Mouse (Mus musculus) cerebellum, postnatal 10 days (tissue): ENCODE measurements around the gene Cyb5r1.

Experiments used
- DNase-seq, 2 experiments: peaks; one replicate each; pipeline ENCODE4 v3.0.0; 2021; ENCODE audit warnings: mixed read lengths in 2 of 2

Cyb5r1 gene

DNA sequence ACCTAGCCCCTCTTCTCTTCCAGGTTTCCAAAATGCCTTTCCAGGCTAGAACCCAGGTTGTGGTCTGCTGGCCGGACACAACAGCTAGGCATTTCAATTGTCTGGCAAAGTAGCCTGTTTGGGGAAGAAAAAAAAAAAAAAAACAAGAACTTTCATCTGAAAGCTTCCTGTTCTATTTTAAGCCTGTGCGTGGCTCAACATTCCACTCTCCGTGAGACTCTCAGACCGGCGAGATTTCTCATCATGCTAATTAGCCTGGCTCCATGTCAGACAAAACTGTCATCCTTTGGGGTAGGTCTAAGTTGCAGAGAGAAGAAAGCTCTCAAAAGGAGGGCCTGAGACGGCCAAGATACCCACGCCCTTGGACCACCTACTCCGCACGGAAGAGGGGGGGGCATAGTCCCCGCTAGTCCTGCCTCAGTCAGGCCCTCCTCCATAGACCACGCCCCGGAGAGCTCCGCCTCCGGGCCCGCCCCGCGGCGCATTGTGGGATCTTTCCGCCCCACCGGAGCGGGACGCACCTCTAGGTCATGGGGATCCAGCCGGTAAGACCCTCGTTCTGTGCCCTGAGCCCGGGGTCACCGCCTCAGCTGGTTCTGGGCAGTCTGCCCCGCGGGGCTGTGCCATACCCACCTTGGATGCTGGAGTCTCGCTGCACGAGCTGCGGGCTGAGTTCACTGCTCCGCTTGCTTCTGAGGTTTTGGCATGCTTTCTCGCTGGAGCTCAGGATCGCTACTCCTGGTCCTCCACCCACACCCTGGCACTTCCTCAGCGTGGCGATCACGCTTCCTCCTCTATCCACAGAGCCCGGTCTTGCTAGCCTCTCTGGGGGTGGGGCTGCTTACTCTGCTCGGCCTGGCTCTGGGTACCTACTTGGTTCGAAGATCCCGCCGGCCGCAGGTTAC is at the start of gene Cyb5r1:
Cyb5r1 (plus strand) TSS at position 51 of the 905 bp plus-strand sequence.
- peak; percentile 77 to 84 for DNase-seq

DNA sequence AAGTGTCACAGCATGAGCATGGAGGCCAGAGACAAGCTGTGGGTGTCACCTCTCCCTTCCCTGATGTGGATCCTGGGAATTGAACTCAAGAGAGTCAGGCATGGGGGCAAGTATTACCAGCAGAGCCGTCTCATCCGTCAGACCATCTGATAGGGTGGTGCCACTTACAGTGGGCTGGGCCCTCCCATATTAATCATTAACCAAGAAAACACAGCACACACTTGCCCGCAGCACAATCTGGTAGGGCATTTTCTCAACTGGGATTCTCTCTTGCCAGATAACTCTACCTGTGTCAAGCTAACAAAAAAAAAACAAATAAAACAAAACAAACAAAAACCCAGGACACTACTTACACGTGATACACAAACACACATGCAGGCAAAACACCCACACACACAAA is 47.9 kb upstream of the Cyb5r1 start:
- no peak for DNase-seq

DNA sequence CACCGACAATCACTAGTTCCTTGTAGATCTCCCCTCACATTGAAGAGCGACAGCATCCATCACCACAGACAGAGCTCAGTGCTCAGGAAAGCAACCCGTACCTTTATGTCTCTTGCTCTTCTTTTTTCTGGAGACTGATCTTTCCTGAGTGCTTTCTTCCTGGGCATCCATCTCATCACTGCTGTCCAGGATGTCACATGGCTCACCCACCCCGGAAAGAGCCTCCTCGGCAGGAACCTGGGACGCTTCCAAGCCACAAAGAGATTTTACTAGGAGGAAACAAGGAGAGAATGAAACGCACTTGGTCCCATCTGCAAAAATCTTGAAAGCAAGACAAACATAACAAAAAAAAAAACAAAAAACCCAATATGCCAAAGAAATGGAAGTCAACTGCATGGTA is 44.7 kb upstream of the Cyb5r1 start:
- DNase-seq = no peak

DNA sequence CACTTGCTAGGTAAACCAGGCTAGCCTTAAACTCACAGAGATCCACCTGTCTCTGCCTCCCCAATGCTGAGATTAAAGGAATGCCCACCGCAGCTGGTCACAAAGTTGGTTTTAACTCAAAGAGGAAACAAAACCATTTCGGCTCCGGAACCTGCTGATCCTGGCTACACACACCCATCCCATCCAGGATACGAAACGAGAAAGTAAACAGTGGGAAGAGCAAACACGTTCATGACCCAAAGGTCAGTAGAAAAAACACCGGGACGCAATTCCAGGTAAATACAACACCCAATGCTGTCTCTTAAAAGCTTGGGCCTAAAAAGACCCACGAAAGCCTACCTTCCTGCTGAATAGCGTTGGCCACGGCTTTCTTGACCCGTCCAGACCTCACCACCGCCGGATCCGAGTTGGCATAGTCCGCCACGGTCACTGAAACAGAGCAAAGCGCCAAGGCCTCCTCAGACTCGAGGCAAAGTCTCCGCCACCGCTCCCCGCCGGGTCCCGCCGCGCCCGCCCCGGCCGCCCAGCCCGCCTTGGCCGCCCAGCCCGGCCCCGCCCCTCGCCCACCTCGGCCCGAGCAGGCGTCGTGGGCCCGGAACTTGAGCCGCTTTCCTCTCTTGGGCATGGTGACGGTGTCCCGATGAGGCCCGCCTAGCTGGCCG is 44.0 kb upstream of the Cyb5r1 start:
- no peak for DNase-seq

DNA sequence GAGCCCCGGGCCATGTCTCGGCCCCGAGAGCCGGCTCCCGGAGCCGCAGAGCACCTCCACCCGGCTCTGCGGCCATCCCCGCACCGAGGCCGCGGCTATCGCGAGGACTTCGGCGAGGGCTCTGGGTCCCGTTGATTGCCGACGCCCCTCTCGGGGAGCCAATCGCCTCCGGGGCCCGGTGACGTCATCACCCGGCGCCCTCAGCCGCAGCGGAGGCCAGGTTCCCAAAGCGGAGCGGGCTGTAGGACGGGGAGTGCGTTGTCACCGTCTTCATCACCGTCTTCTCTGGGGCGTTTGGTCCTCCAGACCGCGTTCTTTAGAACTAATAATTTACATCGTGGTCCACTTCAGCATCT is 43.5 kb upstream of the Cyb5r1 start, which contains the start of gene Tmem183a:
Tmem183a (minus strand) TSS at position 123 of the 356 bp plus-strand sequence.
- peak; percentile 99 for DNase-seq

DNA sequence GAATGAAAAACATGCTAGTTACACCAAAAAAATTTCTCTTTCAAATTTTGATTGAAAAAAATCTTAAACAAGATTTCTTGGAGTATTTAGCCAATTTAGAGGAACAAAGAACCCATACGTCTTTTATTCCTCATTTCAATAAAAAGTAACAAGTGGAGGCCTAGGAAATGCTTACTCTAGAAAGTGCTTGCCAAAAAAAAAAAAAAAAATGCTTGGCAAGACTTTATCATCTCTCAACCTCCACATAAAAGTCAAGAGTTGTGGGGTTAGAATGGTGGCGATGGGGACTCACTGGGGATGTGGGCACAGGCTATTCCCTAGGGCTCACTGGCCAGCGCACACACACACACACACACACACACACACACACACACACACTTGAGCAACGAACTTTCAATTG is 42.2 kb upstream of the Cyb5r1 start:
- no peak for DNase-seq

DNA sequence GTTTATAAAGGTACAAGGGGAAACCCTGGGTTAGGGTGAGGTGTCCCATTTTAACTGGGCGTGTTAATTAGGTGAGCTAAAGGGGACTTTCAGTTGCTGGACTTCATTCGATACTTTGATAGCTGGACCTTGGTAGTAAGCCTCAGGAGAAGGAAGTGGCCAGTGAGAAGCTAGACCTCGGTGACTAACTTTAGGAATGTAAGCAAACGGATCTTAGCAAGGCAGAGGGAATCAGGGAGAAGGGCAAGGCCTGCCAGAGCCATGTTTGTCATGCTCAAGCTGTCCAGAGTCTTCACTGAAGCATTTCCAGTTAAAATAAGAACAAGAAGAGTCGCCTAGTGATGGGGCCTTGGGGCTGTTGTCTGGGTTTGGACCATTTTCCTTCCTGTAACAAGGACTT is 39.9 kb upstream of the Cyb5r1 start:
- DNase-seq = no peak

DNA sequence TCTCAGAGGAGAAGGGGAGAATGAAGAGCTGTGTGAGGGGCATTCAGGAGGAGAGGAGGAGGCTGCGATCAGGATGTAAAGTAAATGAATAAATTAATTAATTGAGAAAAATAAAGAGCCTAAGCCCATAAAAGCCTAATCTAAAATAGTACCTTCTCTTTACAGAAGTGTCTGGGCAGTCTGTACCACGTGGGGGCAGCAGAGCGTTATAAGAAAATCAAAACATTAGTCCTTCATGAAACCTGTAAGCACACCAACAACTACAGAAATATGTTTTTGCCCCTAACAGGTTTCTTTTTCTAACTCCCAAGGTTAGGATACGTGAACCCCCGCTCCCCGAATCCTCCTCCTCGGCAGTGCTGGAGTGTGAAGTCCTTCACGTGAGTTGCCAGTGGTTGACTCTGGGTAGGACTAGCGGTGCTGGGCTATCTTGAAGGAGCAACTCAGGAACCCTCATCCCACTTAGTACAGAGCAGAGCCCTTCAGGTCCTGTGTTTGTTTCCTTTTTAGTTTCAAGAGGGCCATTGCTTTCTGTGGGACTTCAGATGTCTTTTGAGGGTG is 36.5 kb upstream of the Cyb5r1 start:
- peak; percentile 76 for DNase-seq

DNA sequence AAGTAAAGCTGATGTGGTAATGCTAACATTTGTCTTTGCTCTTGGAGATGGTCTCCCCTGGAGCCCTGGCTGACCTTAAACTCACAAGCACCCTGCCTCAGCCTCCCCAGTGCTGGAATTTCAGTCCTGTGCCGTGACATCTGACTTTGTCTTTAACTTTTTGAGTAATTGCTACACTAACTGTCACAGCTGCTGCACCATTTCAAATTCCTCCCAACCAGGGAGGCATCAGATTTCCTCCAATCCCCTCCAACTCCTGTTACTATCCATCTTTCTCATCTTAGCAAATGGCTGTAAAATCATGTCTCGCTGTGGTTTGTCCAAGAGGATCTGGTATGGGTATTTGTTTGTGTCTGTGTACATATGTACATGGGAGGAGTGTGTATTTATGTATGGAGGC is 31.2 kb upstream of the Cyb5r1 start:
- DNase-seq = no peak

DNA sequence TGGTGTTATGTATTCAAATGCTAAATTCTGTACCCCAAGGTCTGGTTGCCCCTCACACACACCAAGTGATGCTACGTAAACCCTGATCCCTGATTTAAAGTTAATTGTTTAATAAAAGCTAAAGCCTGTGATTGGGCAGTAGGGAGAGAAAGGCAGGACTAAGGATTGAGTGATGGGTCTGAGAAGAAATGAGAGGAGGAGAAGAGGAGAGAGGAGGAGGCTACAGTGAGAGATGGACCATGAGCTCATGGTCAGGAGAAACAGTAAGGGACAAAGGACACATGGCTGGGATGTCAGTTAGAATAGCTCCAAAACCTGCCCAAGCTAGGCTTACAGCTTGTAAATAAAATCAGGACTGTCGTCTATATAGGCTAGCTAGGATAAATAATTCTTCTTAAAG is 24.3 kb upstream of the Cyb5r1 start:
- no peak for DNase-seq

DNA sequence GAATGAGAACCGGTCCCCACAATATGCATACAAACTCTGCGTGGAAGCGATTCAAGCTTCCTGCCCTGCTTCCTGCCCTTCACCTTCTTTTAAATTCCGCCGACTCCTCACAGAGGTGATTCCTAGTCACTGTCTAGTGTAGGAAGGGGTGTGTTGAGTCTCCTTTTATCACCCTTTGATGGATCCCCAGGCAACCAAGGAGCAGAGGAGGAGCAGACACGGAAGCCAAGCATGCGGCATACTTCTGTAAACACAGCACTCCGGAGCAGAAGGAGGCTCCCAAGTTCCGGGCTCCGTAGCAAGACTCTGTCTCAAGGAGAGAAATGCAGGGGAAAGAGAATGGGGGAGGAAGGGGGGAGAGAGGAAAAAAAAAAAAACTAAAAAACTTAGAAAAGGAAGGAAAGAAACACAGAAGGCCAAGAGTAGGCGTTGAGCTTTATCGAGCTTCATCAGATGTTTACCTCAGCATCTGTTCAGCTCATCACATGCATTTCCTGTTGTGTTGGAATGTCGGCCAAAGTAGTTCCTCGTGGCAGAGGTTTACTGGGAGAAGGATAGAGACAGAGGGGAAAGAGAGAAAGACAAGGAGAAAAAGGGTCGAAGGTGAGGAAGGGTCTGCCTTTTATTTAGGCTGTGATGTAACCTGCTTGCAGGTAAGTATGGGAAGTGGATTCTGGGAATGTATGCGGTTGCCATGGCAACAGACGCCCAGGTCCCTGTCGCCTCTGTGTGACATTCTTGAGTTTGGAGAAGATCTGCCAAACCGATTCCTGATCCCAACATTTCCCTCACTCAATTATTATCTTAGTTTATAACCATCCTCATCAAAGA is 23.3 kb upstream of the Cyb5r1 start:
- peak; percentile 23 to 24 for DNase-seq

DNA sequence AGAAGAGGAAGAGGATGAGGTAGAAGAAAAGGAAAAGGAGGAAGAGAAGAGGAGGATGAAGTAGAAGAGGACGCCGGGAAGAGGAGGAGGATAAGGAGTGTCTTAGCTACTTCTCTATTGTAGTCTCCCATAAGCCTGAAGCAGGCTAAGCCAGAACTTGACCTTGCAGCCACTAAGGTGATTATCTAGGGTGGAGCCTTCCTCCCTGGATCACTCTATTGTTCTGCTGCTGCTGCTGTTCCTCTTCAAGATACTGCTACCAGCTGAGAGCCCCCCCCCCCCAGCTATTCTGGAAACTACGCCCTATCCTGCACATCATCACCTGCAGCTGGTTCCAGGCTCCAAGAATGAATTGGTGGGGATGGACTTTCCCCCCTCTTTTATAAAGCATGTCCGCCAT is 20.8 kb upstream of the Cyb5r1 start:
- no peak for DNase-seq

DNA sequence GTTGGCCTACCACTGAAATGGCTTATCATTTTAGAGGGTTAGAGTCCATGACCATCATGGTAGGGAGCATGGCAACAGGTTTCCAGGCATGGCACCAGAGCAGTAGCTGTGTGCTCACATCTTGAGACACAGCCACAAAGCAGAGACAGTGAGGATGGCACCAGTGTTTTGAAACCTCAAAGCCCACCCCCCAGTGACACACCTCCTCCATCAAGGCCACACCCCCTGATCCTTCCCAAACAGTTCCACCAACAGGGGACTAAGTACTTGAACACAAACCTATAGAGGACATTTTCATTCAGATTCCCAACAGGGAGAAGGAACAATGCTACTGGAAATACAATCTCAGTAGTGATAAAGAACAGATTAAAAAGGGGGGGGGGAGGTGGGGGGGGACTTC is 20.2 kb upstream of the Cyb5r1 start:
- DNase-seq = no peak

DNA sequence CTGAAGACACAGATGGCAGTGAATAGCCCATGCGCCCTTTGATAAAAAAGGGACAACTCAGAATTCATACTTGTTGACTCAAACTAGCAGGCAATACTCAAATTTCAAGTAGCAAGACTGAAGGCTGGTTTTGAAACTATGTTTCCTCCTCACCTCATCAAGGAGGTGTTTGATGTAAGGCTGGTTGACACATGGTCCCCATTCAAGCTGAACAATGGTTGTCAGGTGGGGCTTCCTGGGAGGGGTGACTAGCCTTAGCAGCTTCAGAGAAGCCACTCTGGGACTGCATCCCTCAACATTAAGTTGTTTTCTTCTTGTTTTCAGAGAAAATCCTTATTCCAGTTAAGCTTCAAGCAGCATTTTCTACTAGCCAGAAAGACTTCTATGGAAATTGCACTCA is 19.7 kb upstream of the Cyb5r1 start, which contains the start of gene 4933406M09Rik:
4933406M09Rik (plus strand) TSS at position 275 of the 400 bp plus-strand sequence.
- no peak for DNase-seq

DNA sequence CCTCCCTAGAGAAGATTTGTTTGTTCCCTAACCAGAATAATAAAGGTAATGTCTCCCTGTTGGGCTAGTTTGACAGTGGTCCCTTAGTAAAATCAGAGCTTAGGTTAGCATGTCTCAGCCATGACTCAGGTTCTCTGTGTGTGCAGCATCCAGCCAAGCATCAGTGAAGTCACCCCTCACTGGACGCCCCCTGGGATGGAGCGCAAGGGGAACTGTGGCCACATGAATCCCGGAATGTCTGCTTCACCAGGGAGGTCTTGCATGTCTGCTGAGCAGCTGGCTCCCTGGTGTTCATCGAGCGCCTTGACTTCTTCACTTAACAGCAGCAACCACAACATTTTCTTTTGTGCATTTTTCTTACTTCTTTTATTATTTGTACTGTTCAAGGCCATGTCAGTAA is 11.5 kb upstream of the Cyb5r1 start:
- no peak for DNase-seq

DNA sequence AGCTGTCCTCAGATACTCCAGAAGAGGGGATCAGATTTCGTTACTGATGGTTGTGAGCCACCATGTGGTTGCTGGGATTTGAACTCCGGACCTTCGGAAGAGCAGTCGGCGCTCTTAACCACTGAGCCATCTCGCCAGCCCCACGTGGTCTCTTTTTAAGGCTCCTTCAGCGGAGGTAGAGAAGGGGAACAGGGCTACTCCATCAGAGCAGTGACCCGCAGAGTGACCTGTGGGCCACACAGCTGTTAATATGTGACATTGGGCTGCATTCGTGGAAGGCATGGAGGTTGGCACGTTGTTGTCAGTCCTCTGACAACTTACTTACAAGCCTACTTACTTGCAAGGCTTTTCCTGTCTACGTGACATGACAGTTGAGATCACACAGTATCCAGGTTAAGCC is 7.1 kb upstream of the Cyb5r1 start:
- no peak for DNase-seq

DNA sequence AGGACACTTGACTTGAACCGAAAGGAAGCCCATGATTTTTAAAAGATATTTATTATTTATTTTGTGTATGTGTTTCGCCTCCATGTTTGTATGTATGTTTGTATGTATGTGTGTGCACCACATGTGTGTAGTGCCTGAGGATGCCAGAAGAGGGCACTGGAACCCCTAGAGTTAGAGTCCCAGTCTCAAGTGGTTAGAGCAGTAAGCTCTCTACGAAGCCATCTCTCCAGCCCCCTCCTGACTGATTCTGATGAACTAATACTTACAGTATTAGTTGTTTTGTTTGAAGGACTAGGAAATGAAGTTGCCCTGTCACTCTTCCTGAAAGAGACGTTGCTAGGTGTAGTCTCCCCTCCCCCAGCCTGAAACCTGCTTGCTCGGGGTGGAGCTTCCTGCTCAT is 5.6 kb upstream of the Cyb5r1 start:
- DNase-seq = no peak

DNA sequence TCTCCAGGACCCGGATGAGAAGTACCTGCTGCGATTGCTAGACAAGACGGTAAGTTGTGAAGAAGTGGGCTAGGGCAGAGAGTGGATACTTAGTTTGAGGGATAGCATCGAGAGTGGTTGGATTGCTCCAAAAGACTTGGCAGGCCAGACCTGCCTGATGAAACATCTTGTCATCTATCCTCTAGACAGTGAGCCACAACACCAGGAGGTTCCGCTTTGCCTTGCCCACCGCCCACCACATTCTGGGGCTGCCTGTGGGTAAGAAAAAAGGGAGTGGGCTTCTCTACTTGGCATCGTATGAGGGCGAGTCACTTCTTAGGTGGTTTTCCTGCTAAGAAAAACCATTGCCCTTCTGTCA is 1.0 kb downstream of the Cyb5r1 start:
- DNase-seq = no peak

DNA sequence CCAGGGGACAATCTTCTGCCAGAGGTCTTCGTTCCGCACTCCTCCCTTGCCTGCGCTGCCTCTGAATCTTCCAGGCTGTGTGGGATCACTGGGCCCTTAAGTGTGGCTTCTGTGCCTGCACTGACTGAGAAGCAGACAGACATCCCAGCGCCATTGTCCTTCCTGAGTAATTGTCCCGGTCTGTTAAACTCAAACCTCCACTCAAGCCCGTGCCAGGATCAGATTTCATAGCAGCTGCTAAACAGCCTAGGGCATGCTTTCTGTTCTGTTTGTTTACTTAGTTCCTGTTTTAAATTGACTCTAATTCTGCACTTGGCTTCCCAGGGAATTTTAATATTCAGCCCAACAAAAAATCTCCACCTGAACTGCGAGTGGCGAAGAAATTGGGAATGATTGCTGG is 2.7 kb downstream of the Cyb5r1 start:
- no peak for DNase-seq

DNA sequence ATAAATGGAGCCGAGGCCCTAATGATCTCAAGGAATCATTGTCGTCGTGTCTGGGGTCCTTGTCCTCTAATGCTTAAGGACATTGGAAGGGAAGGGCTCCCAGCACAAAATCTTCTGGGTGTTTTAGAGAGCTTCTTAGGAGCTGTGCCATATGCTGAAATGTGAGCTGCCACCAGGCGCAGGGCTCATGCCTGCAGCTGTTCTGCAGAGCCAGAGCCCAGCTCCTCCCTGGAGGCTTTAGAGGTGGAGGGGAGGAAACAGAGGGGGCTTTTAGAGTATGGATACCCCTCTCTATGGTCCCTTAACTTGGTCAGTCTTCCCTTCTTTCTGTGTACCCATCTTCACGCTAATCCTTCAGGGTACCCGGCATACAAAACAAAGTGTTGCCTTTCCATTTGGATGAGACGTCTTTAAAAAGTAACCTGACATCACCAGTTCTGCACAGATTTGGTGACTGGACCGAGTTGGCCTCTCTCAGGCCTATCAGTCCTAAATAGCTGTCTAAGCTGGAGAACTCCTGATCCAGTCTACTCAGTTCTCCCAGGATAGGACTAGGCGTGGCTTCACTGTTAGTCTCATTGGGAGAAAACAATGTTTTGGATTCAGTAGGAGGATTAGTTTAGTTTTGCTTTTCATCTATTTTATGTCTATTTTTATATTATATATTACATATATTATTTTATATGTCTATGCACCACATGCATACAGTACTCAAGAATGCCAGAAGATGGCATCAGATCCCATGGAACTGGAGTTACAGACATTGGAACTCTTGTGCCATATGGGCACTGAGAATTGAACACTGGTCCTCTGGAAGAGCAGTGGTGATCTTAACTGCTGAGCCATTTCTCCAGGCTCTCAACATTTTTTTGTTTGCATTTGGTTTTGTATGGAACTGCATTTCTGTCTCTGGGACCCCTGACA is 6.6 kb downstream of the Cyb5r1 start:
- DNase-seq = no peak

DNA sequence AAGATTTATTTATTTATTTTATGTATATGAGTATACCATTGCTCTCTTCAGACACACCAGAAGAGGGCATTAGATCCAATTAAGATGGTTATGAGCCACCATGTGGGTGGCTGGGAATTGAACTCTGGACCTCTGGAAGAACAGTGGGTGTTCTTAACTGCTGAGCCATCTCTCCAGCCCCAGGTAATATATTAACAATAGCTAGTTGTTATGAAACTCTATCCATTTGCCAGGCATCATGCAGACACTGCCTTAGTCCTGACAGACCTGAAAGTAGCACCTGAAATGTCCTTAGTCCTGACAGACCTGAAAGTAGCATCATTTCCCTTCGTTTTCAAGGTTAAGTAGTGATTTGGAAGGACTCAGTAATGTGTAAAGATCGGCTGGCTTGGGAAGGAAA is 8.7 kb downstream of the Cyb5r1 start:
- no peak for DNase-seq
